Mouse (Mus musculus): Measurements from ENCODE around the gene Shroom4.

Gene Shroom4

GRCm38 (mm10) chrX:6495456-6495855 lies 95.8 kb downstream of the Shroom4 start:
- no peak for DNase-seq (ENCODE audit: low spot score)

GRCm38 (mm10) chrX:6496374-6496773 lies 96.7 kb downstream of the Shroom4 start:
- no peak for DNase-seq (ENCODE audit: low spot score)

DNA sequence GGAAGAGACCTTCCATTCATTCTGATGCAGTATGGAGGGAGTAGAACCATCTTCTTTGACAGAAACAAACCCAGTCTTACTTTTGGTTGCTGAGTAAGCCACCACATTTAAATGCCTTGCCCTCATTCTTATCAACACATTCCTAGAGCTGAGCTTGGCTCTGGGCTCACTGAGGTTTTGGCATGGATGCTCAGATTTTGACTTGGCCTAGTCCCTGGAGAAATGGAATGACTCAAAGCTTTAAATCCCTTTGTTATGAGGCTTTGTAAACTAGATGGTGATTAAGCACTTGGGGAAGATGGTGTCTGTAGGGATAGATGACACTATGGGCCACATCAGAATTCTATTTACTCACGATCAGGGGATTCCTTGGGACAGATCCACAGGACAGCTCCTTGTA lies 102.2 kb downstream of the Shroom4 start:
- DNase-seq (ENCODE audit: low spot score) = no peak

- DNase-seq (ENCODE audit: low spot score) = no peak
These were observed 117.6 kb downstream of the Shroom4 start for GRCm38 (mm10) chrX:6517217-6517616.

- no peak for DNase-seq (ENCODE audit: low spot score)
These were observed 118.8 kb downstream of the Shroom4 start for GRCm38 (mm10) chrX:6518421-6518820.

DNA sequence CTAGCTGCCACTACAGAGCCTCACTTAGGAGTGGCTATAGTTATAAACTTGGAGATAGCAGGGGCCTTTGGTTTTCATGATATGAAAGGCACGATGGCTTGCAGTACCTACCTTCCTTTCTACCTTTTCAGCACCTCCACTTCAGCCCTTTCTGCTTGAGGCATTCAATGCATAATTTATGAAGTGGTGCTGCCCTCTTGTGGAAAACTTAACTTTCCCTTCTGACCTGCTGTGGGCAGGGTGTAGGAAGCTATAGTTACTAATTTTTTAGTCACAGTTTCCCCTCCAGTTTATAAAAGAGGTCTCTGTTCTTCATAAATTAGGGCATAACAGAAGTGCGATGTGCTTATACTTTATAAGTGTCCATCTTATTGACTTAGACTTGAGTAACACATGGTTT lies 123.3 kb downstream of the Shroom4 start:
- DNase-seq (ENCODE audit: low spot score) = no peak

DNA sequence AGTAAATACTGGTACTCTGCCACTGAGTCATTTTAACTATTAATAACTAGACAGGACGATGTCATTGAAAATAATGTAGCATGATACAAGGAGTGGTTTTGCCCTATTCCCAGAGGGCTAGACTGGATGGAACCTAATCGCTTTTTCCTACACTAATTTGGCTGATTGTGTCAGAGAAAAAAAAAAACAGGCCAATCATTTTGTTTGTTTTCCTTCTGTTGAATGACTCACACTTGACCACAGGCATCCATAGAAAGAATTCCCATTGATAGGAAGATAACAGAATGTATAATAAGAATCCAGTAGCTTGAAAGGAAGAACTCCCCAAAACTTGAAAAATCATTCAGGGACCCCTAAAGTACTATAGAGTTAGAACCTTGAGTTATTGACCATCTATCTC lies 137.0 kb downstream of the Shroom4 start:
- no peak for DNase-seq (ENCODE audit: low spot score)

DNA sequence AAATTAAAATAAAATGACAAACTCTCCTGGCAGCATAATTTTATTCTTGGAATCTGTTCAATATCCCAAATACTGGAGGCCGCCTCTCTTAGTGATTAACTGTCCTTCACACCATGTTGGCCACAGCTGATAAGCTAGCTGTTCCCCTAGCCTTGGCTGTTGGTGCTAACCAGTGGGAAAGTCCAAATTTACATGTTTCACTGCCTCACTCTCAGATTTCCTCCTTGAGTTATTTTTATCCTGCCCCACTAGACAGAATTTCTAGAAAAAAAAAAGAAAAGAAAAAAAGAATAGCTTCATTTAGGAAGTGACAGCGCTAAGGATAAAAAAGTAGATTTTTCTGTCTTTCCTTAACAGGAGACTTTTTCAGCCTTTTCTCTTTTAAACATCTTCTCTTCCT lies 138.0 kb downstream of the Shroom4 start:
- no peak for DNase-seq (ENCODE audit: low spot score)

GRCm38 (mm10) chrX:6565066-6565465 lies 165.4 kb downstream of the Shroom4 start:
- DNase-seq (ENCODE audit: low spot score) = no peak

- DNase-seq (ENCODE audit: low spot score) = no peak
These were observed 174.9 kb downstream of the Shroom4 start for GRCm38 (mm10) chrX:6574511-6574910.

GRCm38 (mm10) chrX:6577001-6577400 lies 177.3 kb downstream of the Shroom4 start:
- DNase-seq (ENCODE audit: low spot score) = no peak

DNA sequence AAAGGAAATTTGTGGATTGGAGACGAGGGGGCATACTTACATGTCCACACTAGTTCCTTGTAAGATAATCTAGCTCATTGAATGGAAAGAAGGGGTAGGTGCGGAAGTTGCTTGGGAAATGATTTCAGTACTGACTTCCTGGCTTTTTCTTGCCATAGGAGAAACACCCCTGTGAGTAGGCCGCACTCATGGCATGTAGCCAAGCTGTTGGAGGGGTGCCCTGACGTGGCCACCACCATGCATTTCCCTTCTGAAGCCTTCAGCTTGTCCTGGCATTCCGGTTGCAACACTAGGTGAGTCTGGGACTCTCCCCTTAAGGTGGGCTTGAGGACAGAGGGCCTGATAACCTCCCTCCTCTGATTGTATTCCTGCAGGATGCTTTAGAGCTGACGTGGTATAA lies 181.0 kb downstream of the Shroom4 start:
- DNase-seq (ENCODE audit: low spot score) = no peak

GRCm38 (mm10) chrX:6581181-6581580 lies 181.5 kb downstream of the Shroom4 start:
- DNase-seq (ENCODE audit: low spot score) = no peak

DNA sequence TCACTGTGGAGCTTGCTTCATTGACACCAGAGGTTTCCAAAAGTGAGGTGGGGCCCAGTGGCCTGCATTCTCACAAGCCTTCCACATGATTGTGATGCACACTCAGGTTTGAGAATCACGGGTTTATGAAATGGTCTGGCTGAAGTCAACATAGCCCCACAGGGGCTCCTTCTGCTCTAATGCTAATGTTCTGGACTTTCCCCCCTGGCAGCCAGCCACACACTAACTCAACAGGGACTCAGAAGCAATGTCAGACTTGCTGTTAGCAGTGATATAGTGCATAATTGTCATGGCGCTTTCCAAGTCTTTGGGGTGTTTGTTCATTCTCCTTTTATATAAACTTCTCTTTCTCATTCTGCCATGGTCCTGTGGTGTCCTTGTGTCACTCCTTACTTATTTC lies 183.0 kb downstream of the Shroom4 start:
- DNase-seq (ENCODE audit: low spot score) = no peak

GRCm38 (mm10) chrX:6594183-6594582 lies 194.5 kb downstream of the Shroom4 start:
- no peak for DNase-seq (ENCODE audit: low spot score)

DNA sequence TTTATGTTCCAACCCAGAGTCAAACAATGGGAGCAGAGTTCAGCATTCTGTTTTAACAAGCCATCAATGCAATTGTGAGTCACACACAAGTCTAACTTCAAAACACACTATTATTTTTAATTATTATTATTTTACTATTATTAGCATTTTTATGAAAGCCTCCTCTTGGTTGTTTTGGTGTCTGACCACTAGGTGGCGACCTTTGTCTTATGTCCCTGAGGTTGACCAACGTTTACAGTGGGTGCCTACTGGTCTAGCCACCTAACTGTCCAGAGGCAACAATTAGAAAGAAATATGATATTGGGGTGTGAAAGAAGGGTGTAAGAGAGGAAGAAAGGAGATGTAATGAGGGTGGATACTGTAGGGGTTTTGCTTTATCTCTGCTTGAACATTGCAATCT lies 254.4 kb downstream of the Shroom4 start:
- peak; percentile 12 for DNase-seq (ENCODE audit: low spot score)

DNA sequence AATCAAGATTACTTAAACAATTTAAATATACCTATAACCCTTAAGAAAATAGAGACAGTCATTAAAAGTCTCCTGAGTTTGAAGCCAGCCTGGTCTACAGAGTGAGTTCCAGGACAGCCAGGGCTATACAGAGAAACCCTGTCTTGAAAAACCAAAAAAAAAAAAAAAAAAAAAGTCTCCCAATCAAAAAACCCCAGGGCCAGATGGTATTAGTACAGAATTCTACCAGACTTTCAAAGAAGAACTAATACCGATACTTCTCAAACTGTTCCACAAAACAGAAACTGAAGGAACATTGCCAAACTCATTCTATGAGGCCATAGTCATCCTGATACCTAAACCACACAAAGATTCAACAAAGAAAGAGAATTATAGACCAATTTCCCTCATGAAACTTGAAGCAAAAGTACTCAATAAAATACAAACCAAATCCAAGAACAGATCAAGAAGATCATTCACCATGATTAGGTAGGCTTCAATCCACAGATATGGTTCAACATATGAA lies 259.2 kb downstream of the Shroom4 start:
- no peak for DNase-seq (ENCODE audit: low spot score)

Measured in urinary bladder, postnatal 25 days (tissue).